Mouse (Mus musculus): ENCODE measurements around the gene Ppm1m.

Ppm1m gene

GRCm38 (mm10) chr9:106158037-106158491 is 41.5 kb downstream of the Ppm1m start, which contains the start of gene Glyctk:
Glyctk (minus strand) TSS chr9:106158138.
- 72% methylated on average over 6 of the region's 6 CpGs for WGBS

GRCm38 (mm10) chr9:106157623-106157925 is 42.0 kb downstream of the Ppm1m start:
- WGBS, result 80% methylated on average over 10 of the region's 10 CpGs

GRCm38 (mm10) chr9:106156921-106157622 is 42.5 kb downstream of the Ppm1m start:
- 84% methylated on average over 21 of the region's 21 CpGs for WGBS

- 62% methylated on average over 5 of the region's 5 CpGs for WGBS
Observed at GRCm38 (mm10) chr9:106156419-106156818, 43.1 kb downstream of the Ppm1m start.

GRCm38 (mm10) chr9:106154106-106154505 is 45.4 kb downstream of the Ppm1m start:
- 90% methylated on average over 9 of the region's 9 CpGs for WGBS

GRCm38 (mm10) chr9:106149399-106149754 is 50.2 kb downstream of the Ppm1m start:
- WGBS, result 23% methylated on average over 10 of the region's 10 CpGs

- 2% methylated on average over 36 of the region's 36 CpGs for WGBS
Observed at GRCm38 (mm10) chr9:106148541-106149398, 50.8 kb downstream of the Ppm1m start.

GRCm38 (mm10) chr9:106147851-106148431 is 51.6 kb downstream of the Ppm1m start:
- WGBS, result 11% methylated on average over 10 of the region's 10 CpGs

- WGBS, result 58% methylated on average over 5 of the region's 5 CpGs
Observed at GRCm38 (mm10) chr9:106147281-106147680, 52.3 kb downstream of the Ppm1m start.

GRCm38 (mm10) chr9:106145582-106145981 is 54.0 kb downstream of the Ppm1m start:
- 73% methylated on average over 2 of the region's 2 CpGs for WGBS
